ENCODE assay signal across 8 mouse cellular contexts in genomic region chr16:77594553-77594952, GRCm38 (mm10). TPM values are rescaled to one million over a fixed set of nuclear protein-coding genes. Genes with fewer than 3 reads are reported as not detected.
A peak's percentile ranks its signal among the peaks of the same experiment; 100 is the strongest.
DNase-seq lines count a peak whose midpoint lies in the region; ATAC-seq and TF ChIP-seq lines count a peak whose summit lies in the region.

No protein-coding gene starts in this region.

- no peak for ATAC-seq in embryonic facial prominence, embryonic 13.5 days (ENCODE audit: insufficient number of reproducible peaks, insufficient read depth, low FRiP score, low TSS enrichment, low read depth)
- ATAC-seq in liver, embryonic 12.5 days = no peak

- H3K9ac ChIP-seq in embryonic facial prominence, embryonic 13.5 days = no peak overlapping the region
- no peak overlapping the region for H3K9ac ChIP-seq in liver, embryonic 12.5 days

- 82% methylated on average over 13 of the region's 13 CpGs for WGBS in embryonic facial prominence, embryonic 13.5 days
- WGBS in embryonic facial prominence, embryonic 10.5 days = 82% methylated on average over 13 of the region's 13 CpGs
- WGBS in small intestine, adult 2 months = 78% methylated on average over 13 of the region's 13 CpGs
- 68% methylated on average over 13 of the region's 13 CpGs for WGBS in liver, embryonic 12.5 days (ENCODE audit: insufficient replicate concordance)

- H3K9me3 ChIP-seq in embryonic facial prominence, embryonic 13.5 days = no peaks in the 10 kb centered on the region
- H3K9me3 ChIP-seq in embryonic facial prominence, embryonic 10.5 days = no peaks in the 10 kb centered on the region
- no peaks in the 10 kb centered on the region for H3K9me3 ChIP-seq in liver, embryonic 12.5 days (replicated peaks)

- H3K27me3 ChIP-seq in embryonic facial prominence, embryonic 13.5 days = no peaks in the 10 kb centered on the region
- no peaks in the 10 kb centered on the region for H3K27me3 ChIP-seq in embryonic facial prominence, embryonic 10.5 days (replicated peaks; ENCODE audit: low read depth, poor library complexity, severe bottlenecking)
- no peaks in the 10 kb centered on the region for H3K27me3 ChIP-seq in small intestine, adult 2 months (ENCODE audit: control insufficient read depth, insufficient read depth, low read length)
- no peaks in the 10 kb centered on the region for H3K27me3 ChIP-seq in liver, embryonic 12.5 days (replicated peaks)

- 0 out of 2 replicates have a peak overlapping the region, but pooled peaks have one; percentile 28 for H3K27ac ChIP-seq in embryonic facial prominence, embryonic 13.5 days
- H3K27ac ChIP-seq in embryonic facial prominence, embryonic 10.5 days (replicated peaks) = no peak overlapping the region
- no peak overlapping the region for H3K27ac ChIP-seq in small intestine, adult 2 months (ENCODE audit: insufficient read depth, low read depth, low read length)
- H3K27ac ChIP-seq in liver, embryonic 12.5 days = no peak overlapping the region

- no peak for TF ChIP-seq CTCF in small intestine, adult 2 months (IDR thresholded peaks at IDR 0.05; ENCODE audit: extremely low read depth, insufficient read length, insufficient replicate concordance, low read depth, low read length)

- no peak for TF ChIP-seq POLR2A in small intestine, adult 2 months (IDR thresholded peaks at IDR 0.05; ENCODE audit: low read depth, low read length)

- H3K4me3 ChIP-seq in embryonic facial prominence, embryonic 13.5 days = no peak overlapping the region
- H3K4me3 ChIP-seq in embryonic facial prominence, embryonic 10.5 days = no peak overlapping the region
- peak overlapping the region; percentile 29 for H3K4me3 ChIP-seq in small intestine, adult 2 months (ENCODE audit: low read depth, low read length)
- no peak overlapping the region for H3K4me3 ChIP-seq in liver, embryonic 12.5 days

- H3K4me1 ChIP-seq in embryonic facial prominence, embryonic 13.5 days = peaks cover 12% of the 10 kb centered on the region
- H3K4me1 ChIP-seq in embryonic facial prominence, embryonic 10.5 days = peaks cover 11% of the 10 kb centered on the region
- no peaks in the 10 kb centered on the region for H3K4me1 ChIP-seq in small intestine, adult 2 months (ENCODE audit: control insufficient read depth, insufficient read depth, insufficient read length, low read length)
- no peaks in the 10 kb centered on the region for H3K4me1 ChIP-seq in liver, embryonic 12.5 days

- H3K4me2 ChIP-seq in embryonic facial prominence, embryonic 13.5 days = no peak overlapping the region
- H3K4me2 ChIP-seq in liver, embryonic 12.5 days = no peak overlapping the region

- DNase-seq in embryonic facial prominence, embryonic 10.5 days (ENCODE audit: low spot score) = no peak
- peak; percentile 38 to 75 for DNase-seq in cerebellum, postnatal 4 days (ENCODE audit: low spot score in 2 of 2)
- DNase-seq in heart, adult 9 months (ENCODE audit: low spot score in 2 of 2) = peak; percentile 56 to 62
- peak; percentile 80 for DNase-seq in layer of hippocampus, adult 11-12 months (ENCODE audit: low spot score)
- DNase-seq in lung, postnatal 14 days = peak; percentile 49

- H3K36me3 ChIP-seq in embryonic facial prominence, embryonic 13.5 days = peaks cover 9% of the 10 kb centered on the region; the same call in 1 of the 2 replicates
- peaks cover 7% of the 10 kb centered on the region for H3K36me3 ChIP-seq in embryonic facial prominence, embryonic 10.5 days (replicated peaks)
- no peaks in the 10 kb centered on the region for H3K36me3 ChIP-seq in small intestine, adult 2 months (ENCODE audit: control insufficient read depth, insufficient read depth, low read length)
- H3K36me3 ChIP-seq in liver, embryonic 12.5 days = no peaks in the 10 kb centered on the region

RNA-seq across cellular contexts. Expression of gene Gm11146, which starts 7.3 kb away (rescaled TPM):
- not detected in 2 replicates for polyA plus RNA-seq in embryonic facial prominence, embryonic 13.5 days (2015; fragmentation: Nextera tagmentation; extraction: Ambion mirVana)
- not detected in 2 replicates for polyA plus RNA-seq in embryonic facial prominence, embryonic 10.5 days (2016; fragmentation: Nextera tagmentation; extraction: Ambion mirVana)
- polyA plus RNA-seq in small intestine, adult 2 months (2012; rRNA removed) = not detected in 2 replicates
- not detected in 2 replicates for polyA plus RNA-seq in liver, embryonic 12.5 days (2016; fragmentation: Nextera tagmentation; extraction: Ambion mirVana)
